Mouse (Mus musculus): Measurements from ENCODE around the gene Cpm.

GRCm38 (mm10) chr10:117628363-117629168 lies 734 bp upstream of the Cpm start:
- TF ChIP-seq EP300 (IDR thresholded peaks at IDR 0.05; ENCODE audit: insufficient read depth, low read depth, low read length) (no peak), POLR2A (IDR thresholded peaks at IDR 0.05; ENCODE audit: insufficient read depth, low read length) (no peak)

Measured in ES-Bruce4 (cell line).